Mouse (Mus musculus): ENCODE measurements at regions not wholly inside any gene's neighbourhood (a gene's known extent, or its start where the extent isn't known, plus 50 kb on each side); places are given as distances from the start of the nearest gene placed in this dataset.

GRCm38 (mm10) chr6:107375274-107375673 lies 154.3 kb upstream of the Lrrn1 start:
- DNase-seq (ENCODE audit: low spot score in 2 of 2), result no peak

GRCm38 (mm10) chr6:107378489-107378888 lies 151.1 kb upstream of the Lrrn1 start:
- no peak for DNase-seq (ENCODE audit: low spot score in 2 of 2)

- DNase-seq (ENCODE audit: low spot score in 2 of 2), result no peak
Measured at GRCm38 (mm10) chr6:107380621-107381020, 148.9 kb upstream of the Lrrn1 start.

GRCm38 (mm10) chr6:107386094-107386678 lies 143.4 kb upstream of the Lrrn1 start:
- DNase-seq (ENCODE audit: low spot score in 2 of 2), result no peak

- no peak for DNase-seq (ENCODE audit: low spot score in 2 of 2)
Measured at GRCm38 (mm10) chr6:107389892-107390291, 139.7 kb upstream of the Lrrn1 start.

GRCm38 (mm10) chr6:107394611-107395010 lies 135.0 kb upstream of the Lrrn1 start:
- no peak for DNase-seq (ENCODE audit: low spot score in 2 of 2)

GRCm38 (mm10) chr6:107415766-107416165 lies 113.8 kb upstream of the Lrrn1 start:
- DNase-seq (ENCODE audit: low spot score in 2 of 2), result no peak

- no peak for DNase-seq (ENCODE audit: low spot score in 2 of 2)
Measured at GRCm38 (mm10) chr6:107422091-107422490, 107.5 kb upstream of the Lrrn1 start.

GRCm38 (mm10) chr6:107426529-107426928 lies 103.0 kb upstream of the Lrrn1 start:
- DNase-seq (ENCODE audit: low spot score in 2 of 2), result no peak

GRCm38 (mm10) chr6:107431033-107431432 lies 98.5 kb upstream of the Lrrn1 start:
- no peak for DNase-seq (ENCODE audit: low spot score in 2 of 2)

GRCm38 (mm10) chr6:107442058-107442457 lies 87.5 kb upstream of the Lrrn1 start:
- no peak for DNase-seq (ENCODE audit: low spot score in 2 of 2)

GRCm38 (mm10) chr6:107444336-107444735 lies 85.2 kb upstream of the Lrrn1 start:
- no peak for DNase-seq (ENCODE audit: low spot score in 2 of 2)

- DNase-seq (ENCODE audit: low spot score in 2 of 2), result no peak
Measured at GRCm38 (mm10) chr6:107459220-107459619, 70.3 kb upstream of the Lrrn1 start.

GRCm38 (mm10) chr6:107462440-107462839 lies 67.1 kb upstream of the Lrrn1 start:
- no peak for DNase-seq (ENCODE audit: low spot score in 2 of 2)

GRCm38 (mm10) chr6:107473395-107473794 lies 56.2 kb upstream of the Lrrn1 start:
- DNase-seq (ENCODE audit: low spot score in 2 of 2), result no peak

GRCm38 (mm10) chr6:107474125-107474524 lies 55.4 kb upstream of the Lrrn1 start:
- no peak for DNase-seq (ENCODE audit: low spot score in 2 of 2)
